Mouse (Mus musculus): ENCODE data around the gene Ube2cbp.

Gene Ube2cbp

GRCm38 (mm10) chr9:86319516-86320140 lies 145.1 kb downstream of the Ube2cbp start:
- DNase-seq (ENCODE audit: low spot score), result no peak

DNA sequence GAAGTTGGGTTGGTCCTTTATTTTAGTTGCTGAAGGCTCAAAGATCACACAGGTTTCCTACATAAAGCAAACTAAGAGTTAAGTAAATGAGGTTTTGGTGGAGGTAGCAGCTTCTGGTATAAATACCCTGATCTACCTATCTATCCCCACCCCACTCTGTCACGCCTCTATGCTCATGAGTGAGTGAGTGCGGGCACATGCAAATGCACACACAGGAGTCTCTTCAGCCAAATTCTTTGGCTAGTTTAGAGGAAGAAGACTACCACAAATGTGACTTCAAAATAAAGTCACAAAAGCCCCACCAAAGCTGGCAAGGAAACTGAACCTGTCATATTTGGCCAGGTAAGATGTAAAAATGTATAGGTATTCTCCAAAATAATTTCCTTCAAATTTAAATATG lies 149.1 kb downstream of the Ube2cbp start:
- DNase-seq (ENCODE audit: low spot score), result no peak

GRCm38 (mm10) chr9:86308616-86309015 lies 156.1 kb downstream of the Ube2cbp start:
- DNase-seq (ENCODE audit: low spot score), result no peak

- DNase-seq (ENCODE audit: low spot score), result no peak
Measured at GRCm38 (mm10) chr9:86306556-86306955, 158.2 kb downstream of the Ube2cbp start.

DNA sequence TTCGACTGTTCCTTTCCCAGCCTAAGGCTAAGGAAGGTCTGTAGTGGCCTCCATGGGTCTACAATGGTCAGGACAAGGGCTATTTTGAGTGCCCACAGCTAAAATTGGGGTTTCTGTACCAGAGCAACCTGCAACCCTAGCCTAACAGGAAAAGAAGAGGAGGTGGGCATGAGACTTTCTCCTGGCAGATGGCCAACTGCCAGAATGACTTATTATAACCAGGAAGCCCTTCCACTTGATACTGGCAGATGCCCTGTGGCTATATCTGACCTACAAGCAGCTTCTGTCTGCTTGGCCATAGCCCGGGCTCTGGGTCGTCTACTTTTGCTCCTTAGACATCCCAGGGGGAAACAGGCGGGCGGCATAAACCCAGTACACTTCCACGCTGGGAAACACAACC lies 163.3 kb downstream of the Ube2cbp start:
- DNase-seq (ENCODE audit: low spot score), result no peak

DNA sequence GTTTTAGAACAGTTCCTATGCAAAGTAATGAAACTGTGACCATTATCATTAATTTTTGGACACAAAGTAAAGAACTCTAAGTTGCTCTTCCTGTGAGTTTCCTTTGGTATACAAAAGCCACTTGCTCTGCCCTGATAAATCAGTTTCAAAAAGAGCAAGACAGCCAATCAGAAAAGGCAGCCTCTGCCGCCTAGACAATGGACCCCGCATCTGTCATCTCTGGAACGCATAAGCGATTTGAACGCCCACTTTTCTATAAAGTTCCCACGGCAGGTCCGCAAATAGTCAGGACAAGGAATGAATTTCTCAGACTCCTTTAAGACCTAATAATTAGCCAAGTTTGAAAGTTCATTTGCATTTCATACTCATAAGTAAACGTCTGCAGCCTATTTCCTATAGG lies 166.2 kb downstream of the Ube2cbp start:
- DNase-seq (ENCODE audit: low spot score), result no peak

- no peak for DNase-seq (ENCODE audit: low spot score)
Measured at GRCm38 (mm10) chr9:86298131-86298530, 166.6 kb downstream of the Ube2cbp start.

DNA sequence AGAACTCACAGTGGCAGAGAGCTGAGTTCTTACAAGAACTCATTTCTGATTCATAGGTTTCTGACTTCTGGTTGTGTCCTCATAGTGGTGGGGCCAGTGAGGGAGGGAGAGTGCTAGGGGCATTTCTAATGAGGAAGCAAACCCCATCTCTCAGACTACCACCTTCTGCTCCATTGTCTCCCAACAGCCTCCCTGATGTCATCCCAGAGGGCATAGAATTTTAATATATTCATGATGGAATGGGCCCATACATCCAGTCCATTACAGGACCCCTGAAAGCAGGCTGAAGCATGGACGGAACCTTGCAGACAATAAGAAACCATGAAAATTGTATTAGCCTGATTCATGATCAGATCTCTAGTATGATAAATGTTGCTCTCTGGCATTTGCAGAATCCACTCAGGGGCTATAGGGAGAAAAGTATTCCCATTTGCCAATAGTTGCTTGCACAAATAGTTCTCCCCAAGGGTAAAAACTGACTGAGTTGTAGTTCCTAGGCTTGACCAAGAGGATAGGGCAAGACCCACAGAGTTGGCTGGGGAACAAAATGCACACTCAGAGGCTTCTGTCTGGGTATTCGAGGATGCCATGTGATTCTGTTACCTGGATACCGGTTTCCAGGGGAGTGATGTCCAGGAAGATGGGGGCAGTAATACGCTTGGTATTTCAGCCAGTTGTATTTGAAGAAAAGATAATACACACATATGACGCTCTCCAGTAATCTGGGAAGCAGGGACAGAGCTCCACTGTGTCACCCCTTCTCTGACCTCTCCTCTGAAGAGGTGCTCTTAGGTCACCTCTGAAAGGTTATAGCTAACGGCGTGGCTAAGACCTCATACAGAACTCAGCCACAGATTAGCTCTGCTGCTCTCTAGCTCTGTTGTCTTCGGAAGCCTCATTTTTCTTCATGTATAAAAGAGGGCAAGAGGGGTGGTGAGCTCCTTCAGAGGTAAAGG lies 167.8 kb downstream of the Ube2cbp start:
- no peak for DNase-seq (ENCODE audit: low spot score)

DNA sequence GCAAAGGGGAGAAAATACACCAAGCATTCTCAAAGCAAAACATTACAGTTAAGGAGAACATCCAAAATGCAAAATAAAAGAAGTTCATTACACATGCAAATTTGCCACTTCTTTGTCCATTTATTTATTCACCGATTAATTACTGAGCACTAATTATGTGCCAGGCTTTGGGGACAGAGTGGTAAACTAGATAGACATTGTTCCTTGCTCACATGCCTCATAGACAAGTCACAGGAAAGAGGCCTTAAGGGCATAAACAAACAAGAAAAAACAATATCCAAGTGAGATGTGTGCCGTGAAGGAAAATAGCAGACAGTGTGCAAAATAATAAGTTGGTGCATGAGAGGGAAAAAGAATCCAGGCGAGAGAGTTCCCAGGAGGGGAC lies 177.2 kb downstream of the Ube2cbp start:
- DNase-seq (ENCODE audit: low spot score), result no peak

- no peak for DNase-seq (ENCODE audit: low spot score)
Measured at GRCm38 (mm10) chr9:86286830-86287569, 177.8 kb downstream of the Ube2cbp start.

- no peak for DNase-seq (ENCODE audit: low spot score)
Measured at GRCm38 (mm10) chr9:86282555-86282954, 182.2 kb downstream of the Ube2cbp start.

DNA sequence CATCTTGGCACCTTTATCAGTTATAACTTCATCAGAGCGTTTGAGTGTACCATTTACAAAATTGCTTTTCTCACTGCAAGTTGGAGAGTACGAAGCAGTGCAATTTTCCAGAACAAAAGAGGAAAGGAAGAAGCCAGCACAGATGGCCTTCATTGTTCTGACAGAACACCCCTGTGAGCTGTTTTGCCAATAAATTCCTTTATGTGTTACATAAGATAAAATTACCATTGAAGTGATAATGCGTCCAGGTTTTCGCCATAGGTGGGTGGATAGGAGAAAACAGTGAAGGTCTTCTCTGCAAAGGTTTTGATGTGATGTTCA lies 183.6 kb downstream of the Ube2cbp start:
- DNase-seq (ENCODE audit: low spot score), result no peak

DNA sequence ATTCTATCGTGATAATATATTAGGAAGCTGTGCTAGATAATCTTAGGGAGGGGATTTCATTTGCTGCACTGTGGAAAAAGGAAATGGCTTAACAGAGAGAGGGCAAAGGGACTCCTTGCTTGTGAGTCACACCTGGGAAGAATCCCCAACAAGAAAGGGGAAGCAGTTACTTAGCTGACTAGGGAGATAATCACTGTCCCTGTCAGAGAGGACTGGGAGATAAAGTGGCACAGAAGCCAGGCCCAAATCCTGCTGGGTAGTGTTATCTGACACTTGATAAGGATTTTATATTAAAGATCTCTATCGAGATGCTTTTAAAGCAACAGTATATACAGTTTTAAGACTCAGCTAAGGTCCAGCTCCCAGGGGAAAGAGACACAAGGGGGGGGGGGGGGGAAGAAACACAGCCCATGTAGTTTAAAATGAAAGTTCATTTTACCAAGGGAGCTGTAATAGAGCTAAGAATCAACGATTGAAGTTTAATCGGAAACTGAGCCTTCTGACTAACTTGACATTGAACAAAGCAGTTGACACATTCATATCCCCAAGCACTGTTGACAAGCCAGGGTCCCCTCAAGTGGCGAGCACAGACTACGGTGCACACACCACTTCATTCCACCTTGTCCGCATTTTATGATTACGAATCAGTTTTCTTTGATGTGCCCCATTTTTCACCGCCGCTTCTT lies 184.1 kb downstream of the Ube2cbp start:
- DNase-seq (ENCODE audit: low spot score), result no peak

DNA sequence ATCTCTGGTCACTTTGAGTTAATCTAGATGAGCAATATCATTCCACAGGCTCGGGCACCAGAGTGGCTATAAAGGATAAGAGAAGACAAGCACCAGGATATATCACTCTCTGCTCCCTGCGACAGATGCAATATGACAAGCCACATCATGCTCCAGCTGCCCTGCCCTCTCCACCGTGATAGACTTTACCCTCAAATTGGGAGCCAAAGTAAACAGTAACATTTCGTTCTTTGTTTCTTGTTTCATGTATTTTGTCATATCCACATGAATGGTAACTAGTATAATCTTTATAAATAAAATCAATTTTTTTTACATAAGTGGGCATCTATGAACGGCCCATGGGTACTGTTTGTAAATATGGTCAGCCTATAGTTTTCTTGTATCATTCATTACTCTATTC lies 195.2 kb downstream of the Ube2cbp start:
- DNase-seq (ENCODE audit: low spot score), result no peak

DNA sequence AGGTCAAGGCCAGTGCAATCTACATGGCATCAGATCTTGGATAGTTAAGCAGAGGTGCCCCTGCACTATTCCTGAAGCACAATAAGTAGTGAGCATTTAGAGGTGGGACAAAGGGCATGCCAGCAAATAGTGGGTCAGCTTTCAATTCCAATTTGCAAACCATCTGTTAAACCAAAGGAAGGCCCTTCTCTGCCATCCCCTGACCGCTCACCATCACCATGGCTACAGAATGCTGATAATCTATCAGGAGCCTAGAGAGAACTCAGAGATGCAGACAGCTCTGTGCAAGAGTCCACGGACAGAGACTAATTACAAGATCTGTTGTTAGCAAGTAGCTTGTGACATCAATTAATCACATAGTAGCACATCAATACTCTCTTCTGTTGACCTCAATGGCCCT lies 198.1 kb downstream of the Ube2cbp start:
- DNase-seq (ENCODE audit: low spot score), result no peak
